Mouse (Mus musculus): ENCODE data around the gene Fbn1.

DNA sequence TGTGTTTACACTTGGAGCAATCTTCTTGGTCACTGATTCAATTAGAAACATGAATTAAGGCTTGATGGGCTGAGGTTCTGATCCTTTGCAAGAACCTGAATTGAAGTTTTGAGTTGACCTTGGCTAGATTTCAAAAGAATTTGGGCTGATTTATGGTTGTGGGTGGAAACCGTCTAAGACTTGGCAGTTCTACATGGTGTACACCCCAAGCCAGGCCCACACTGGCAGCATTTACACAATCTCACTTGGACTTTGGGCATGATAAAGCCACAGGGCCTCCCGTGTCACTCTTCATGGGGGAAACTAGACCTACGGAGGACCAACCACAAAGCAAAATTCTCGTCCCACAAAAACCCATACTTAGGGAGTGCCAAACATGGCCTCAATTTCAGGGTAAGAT, 146.1 kb downstream of the Fbn1 start:
- TF ChIP-seq CTCF (IDR thresholded peaks at IDR 0.05; ENCODE audit: low read depth, low read length) (no peak), POLR2A (IDR thresholded peaks at IDR 0.05; ENCODE audit: borderline replicate concordance, low read depth, low read length) (no peak)

All from bone marrow macrophage, adult 2 months (primary cell).